Mouse (Mus musculus): ENCODE measurements around the gene Rangrf. TPM values are rescaled to one million over a fixed set of nuclear protein-coding genes. Genes with fewer than 3 reads are reported as not detected.

The Rangrf gene
- 49.2 and 55.8 TPM in 2 replicates for polyA plus RNA-seq (2015; fragmentation: Nextera tagmentation; extraction: Ambion mirVana)

DNA sequence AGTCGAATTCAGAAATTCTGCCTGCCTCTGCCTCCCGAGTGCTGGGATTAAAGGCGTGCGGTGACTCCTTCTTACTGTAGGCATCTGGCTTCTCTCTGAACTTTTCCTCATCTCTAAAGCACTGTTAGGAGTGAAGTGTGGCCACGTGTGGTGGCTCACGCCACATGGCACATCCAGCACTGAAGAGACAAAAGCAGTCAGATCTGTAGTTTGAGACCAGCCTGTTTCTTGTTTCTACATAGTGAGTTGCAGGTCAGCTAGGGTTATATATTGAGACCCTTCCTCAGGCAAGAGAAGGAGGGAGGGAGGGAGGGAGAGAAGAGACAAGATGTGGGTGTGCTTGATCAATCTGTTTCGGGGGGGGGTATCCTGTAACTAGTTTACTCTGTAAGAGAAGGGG is at the start of gene Rangrf:
TSS of gene Rangrf (minus strand) at position 101 of the 400 bp plus-strand sequence.

DNA sequence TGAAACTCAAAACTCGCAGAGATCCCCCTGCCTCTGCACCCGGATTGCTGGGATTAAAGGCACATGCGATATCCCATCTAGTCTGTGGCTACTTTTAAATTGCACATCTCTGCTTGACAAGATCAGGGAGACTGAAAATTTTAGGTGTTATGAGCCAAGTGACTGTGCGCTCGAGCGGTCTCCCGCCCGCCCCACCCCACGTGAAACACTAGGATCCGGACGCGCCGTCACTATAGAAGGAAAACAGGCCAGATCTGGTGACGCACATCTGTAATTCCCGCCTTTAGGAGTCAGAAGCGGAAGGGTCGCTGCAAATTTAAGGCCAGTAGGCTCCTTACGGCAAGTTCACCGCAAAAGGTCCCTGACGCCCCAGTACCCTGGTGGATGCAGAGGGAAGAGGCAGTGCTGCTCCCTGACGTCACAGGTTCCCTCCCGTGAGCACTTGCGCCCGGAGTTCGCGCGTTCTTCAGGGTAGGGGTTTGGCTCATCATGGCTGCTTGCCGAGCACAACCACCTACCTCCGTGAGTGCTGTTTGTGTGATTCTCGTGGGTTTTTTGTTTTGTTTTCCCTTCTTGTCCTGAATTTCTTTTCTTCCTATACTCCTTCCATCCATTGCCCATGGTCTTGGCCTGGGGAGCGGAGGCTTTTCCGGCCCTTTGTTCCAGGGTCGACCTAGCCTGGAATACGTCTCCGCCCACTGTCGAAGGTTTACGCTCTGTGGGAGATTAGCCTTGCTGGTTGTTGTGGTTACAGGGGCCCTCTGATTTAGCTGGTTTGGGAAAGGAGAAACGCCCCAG is 40.9 kb upstream of the Rangrf start, which contains the start of gene Ctc1:
TSS of gene Ctc1 (plus strand) at position 268 of the 798 bp plus-strand sequence.

DNA sequence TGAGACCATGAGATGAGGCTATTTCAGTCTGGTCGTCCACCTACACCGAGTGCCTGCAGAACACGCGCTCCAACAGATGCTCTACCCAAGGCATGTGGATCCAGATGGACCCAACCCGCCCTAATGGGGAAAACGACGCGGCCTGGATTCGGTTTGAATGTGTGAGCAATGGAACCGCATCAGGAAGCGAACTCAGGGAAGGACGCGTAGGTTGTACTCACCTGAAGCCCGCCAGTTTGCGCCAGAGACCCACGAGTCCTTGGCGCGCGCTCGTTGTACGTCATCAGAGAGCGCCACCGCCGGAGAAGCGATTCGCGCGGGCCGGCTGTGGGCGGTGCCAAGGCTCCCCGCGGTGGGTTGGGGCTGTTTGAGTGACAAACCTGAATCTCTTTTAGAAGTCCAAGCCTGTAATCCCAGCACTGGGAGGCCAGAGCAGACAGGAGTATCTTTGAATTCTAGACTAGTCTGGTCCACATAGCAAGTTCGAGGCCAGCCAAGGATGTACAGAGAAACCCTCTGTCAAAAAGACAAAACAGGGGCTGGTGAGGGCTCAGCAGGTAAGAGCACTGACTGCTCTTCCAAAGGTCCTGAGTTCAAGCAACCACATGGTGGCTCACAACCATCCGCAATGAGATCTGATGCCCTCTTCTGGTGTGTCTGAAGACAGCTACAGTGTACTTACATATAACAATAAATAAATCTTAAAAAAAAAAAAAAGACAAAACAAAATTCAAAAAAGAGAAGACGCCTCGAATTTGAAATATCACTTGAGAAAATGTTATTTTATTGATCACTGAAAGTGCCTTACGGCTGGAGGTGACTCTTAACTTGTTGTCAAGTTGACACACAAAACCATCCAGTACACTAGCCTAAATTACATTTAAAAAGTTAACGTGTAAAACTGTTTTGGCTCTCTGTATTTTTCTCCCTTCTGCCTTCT is 33.5 kb upstream of the Rangrf start, which contains the start of gene Pfas:
TSS of gene Pfas (minus strand) at position 279 of the 940 bp plus-strand sequence.

DNA sequence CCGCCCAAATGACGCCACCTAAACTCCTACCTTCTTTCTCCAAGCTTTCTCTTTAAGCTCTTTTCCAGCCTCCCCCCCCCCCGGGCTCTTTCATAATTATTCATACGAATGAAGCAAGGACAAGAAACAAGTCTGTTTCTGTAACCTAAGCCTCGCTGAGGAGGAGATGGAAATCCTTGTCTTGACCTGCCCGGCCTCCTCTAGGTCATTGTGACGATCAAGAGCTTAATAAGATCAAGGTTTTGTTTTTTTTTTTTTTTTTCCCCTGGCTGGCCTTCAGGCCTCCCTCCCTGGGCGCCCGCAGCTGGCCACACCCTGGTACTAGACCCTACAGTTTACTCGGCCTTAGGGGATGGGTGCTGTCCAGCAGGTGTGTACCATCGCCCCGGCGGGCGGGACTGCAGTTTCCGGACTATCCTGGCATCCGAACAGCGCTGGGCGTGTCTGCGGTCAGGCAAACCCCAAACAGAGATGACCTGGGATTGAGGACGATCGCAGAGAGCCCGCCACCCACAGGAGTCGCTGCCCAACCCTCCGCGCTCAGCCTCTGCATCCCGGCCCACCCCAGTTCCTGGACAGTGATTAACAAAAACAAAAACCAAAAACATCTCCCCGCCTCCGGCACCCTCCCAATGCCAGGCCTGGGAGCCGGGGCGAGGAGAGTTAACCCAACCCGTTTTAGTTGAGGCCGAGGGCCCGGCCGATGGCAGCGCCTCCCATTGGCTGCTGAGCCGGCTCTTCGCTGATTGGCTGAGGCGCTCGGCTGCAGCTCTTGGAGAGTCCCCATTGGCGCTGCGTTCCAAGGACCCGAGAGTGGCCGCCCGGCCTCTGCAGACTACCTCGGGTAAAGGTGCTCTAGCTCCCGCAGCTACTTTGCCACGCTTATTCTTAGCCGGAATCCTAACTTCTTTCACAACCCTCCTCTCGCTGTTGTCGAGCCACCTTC is 7.4 kb downstream of the Rangrf start, which contains the start of gene Slc25a35:
TSS of gene Slc25a35 (plus strand) at position 795 of the 946 bp plus-strand sequence.

DNA sequence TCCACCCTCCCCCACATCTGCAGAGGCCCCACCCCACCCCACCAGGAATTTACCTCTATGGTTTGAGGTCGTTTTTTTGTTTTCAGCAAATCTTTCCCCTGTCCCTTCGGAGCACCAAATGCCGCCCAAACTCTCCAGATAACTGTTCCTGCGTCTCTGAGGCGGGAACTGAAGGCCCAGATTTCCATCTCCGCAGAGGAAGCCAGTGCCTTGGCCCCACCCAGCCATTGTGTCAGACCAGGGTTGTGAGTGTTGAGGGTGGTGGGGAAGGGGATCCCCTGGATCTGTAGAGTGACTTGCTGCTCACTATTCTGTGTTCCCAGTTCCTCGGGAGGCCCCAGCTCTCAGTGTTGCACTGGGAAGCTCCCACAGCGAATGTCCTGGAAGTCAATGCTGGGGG is 17.7 kb downstream of the Rangrf start, which contains the start of gene Arhgef15:
TSS of gene Arhgef15 (minus strand) at position 173 of the 400 bp plus-strand sequence.

DNA sequence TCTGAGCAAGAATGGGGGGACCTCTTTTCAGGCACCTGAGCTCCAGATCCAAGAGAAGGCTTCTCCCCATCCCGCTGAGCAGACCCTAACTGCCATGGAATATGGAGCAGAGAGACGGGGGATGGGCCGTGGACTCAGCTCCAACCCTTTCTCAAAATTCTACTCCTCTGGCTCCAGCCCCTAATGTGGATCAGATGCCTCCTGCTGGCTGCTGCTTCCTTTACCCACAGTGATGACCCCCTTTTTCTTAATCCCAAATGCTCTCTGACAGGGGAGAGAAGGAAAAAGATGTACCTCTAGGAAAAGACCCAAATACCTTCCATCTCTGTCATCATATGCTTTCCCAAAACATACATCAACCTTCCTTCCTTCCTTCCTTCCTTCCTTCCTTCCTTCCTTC is 48.0 kb downstream of the Rangrf start, which contains the start of gene Odf4:
TSS of gene Odf4 (minus strand) at position 101 of the 400 bp plus-strand sequence.

Small RNAs within 50 kb of the gene (microRNA-seq; reads per million reads assigned to microRNA genes)
- gene Mir3062: 1.6 to 2.1 reads per million in 2 experiments

Other genes with a start within 250 kb of the Rangrf start
- 87.5 and 89.5 TPM in 2 replicates for gene Ndel1, start 103.3 kb downstream of the Rangrf start, polyA plus RNA-seq (2015; fragmentation: Nextera tagmentation; extraction: Ambion mirVana)
- 0.13 TPM in 1 of 2 replicates, not detected in the other for gene Rnf222, start 86.6 kb downstream of the Rangrf start, polyA plus RNA-seq (2015; fragmentation: Nextera tagmentation; extraction: Ambion mirVana)
- 636 and 672 TPM in 2 replicates for gene Rpl26, start 73.6 kb downstream of the Rangrf start, polyA plus RNA-seq (2015; fragmentation: Nextera tagmentation; extraction: Ambion mirVana)
- gene Odf4, start 48.1 kb downstream of the Rangrf start, polyA plus RNA-seq (2015; fragmentation: Nextera tagmentation; extraction: Ambion mirVana): not detected in 2 replicates
- gene Arhgef15, start 17.7 kb downstream of the Rangrf start, polyA plus RNA-seq (2015; fragmentation: Nextera tagmentation; extraction: Ambion mirVana): 5.7 and 6.1 TPM in 2 replicates
- gene Slc25a35, start 7.1 kb downstream of the Rangrf start, polyA plus RNA-seq (2015; fragmentation: Nextera tagmentation; extraction: Ambion mirVana): 1.3 and 1.5 TPM in 2 replicates
- gene Pfas, start 33.3 kb upstream of the Rangrf start, polyA plus RNA-seq (2015; fragmentation: Nextera tagmentation; extraction: Ambion mirVana): 7.5 and 7.9 TPM in 2 replicates
- gene Ctc1, start 40.7 kb upstream of the Rangrf start, polyA plus RNA-seq (2015; fragmentation: Nextera tagmentation; extraction: Ambion mirVana): 12.5 and 13.5 TPM in 2 replicates
- gene Aurkb, start 70.5 kb upstream of the Rangrf start, polyA plus RNA-seq (2015; fragmentation: Nextera tagmentation; extraction: Ambion mirVana): 23.1 and 28.8 TPM in 2 replicates
- gene Borcs6, start 84.5 kb upstream of the Rangrf start, polyA plus RNA-seq (2015; fragmentation: Nextera tagmentation; extraction: Ambion mirVana): 10.3 and 13.3 TPM in 2 replicates
- 31.1 and 34.1 TPM in 2 replicates for gene Tmem107, start 95.6 kb upstream of the Rangrf start, polyA plus RNA-seq (2015; fragmentation: Nextera tagmentation; extraction: Ambion mirVana)
- 67.9 and 70.2 TPM in 2 replicates for gene Vamp2, start 113.3 kb upstream of the Rangrf start, polyA plus RNA-seq (2015; fragmentation: Nextera tagmentation; extraction: Ambion mirVana)
- gene Per1, start 120.0 kb upstream of the Rangrf start, polyA plus RNA-seq (2015; fragmentation: Nextera tagmentation; extraction: Ambion mirVana): 11.1 and 16.8 TPM in 2 replicates
- 0.26 TPM in 1 of 2 replicates, not detected in the other for gene Hes7, start 145.2 kb upstream of the Rangrf start, polyA plus RNA-seq (2015; fragmentation: Nextera tagmentation; extraction: Ambion mirVana)
- 0.12 and 0.56 TPM in 2 replicates for gene 9130213A22Rik, start 147.4 kb upstream of the Rangrf start, polyA plus RNA-seq (2015; fragmentation: Nextera tagmentation; extraction: Ambion mirVana)
- gene Aloxe3, start 150.7 kb upstream of the Rangrf start, polyA plus RNA-seq (2015; fragmentation: Nextera tagmentation; extraction: Ambion mirVana): 1.1 TPM in 1 of 2 replicates, not detected in the other
- 2.2 TPM in 1 of 2 replicates, not detected in the other for gene Alox12b, start 181.8 kb upstream of the Rangrf start, polyA plus RNA-seq (2015; fragmentation: Nextera tagmentation; extraction: Ambion mirVana)
- 0.09 and 0.13 TPM in 2 replicates for gene Alox8, start 222.7 kb upstream of the Rangrf start, polyA plus RNA-seq (2015; fragmentation: Nextera tagmentation; extraction: Ambion mirVana)